Mouse (Mus musculus) testis, adult 10 weeks (tissue): ENCODE data around the gene Sugct. TPM values are rescaled to one million over a fixed set of nuclear protein-coding genes. Genes with fewer than 3 reads are reported as not detected.

Experiments used
- polyA plus RNA-seq: library from polyadenylated mRNA; stranded (reverse); fragments of 350-450 nt; fragmentation: Illumina TruSeq; extraction: RNeasy Lipid Tissue Mini Kit (QIAGEN cat#74804); gene quantifications from one replicate; pipeline ENCODE4 v1.2.3, GENCODE M21; 2014; ENCODE audit warnings: low read depth, low replicate concordance

Gene Sugct
- 6.4 TPM for polyA plus RNA-seq

GRCm38 (mm10) chr13:17694911-17695699, at the start of gene Sugct, which contains the start of gene Mplkip:
Gene Sugct (minus strand): TSS chr13:17695553.
Gene Mplkip (plus strand): TSS chr13:17695192.

Other genes starting within 250 kb of the Sugct start
- gene Mplkip, start 361 bp downstream of the Sugct start, polyA plus RNA-seq: 163 TPM
- 79.7 TPM for gene Cdk13, start 109.5 kb upstream of the Sugct start, polyA plus RNA-seq
- 44.2 TPM for gene Rala, start 248.7 kb upstream of the Sugct start, polyA plus RNA-seq